Mouse (Mus musculus): ENCODE data around the gene Tanc1. TPM values are rescaled to one million over a fixed set of nuclear protein-coding genes. Genes with fewer than 3 reads are reported as not detected.
A peak's percentile ranks its signal among the peaks of the same experiment; 100 is the strongest.
"Not testable (repeated sequence)": the region's sequence is repeated elsewhere in the genome, so short reads cannot be mapped to it uniquely, and the experiment has no call there.

Tanc1 gene
- polyA plus RNA-seq, 1 experiment from 2014 or later = 27.7 TPM

GRCm38 (mm10) chr2:59843848-59844247 is 232.0 kb downstream of the Tanc1 start:
- peaks cover 38% of the 10 kb centered on the region for H3K4me1 ChIP-seq
- peaks cover 48% of the 10 kb centered on the region for H3K36me3 ChIP-seq (replicated peaks)
- WGBS = 94% methylated on average over 6 of the region's 6 CpGs
- DNase-seq (ENCODE audit: extremely low spot score, low spot score) = no peak
- no peak overlapping the region for H3K4me3 ChIP-seq
- H3K27ac ChIP-seq = no peak overlapping the region
- H3K9me3 ChIP-seq = no peaks in the 10 kb centered on the region
- peaks cover 19% of the 10 kb centered on the region; the same call in 1 of the 2 replicates for H3K27me3 ChIP-seq (ENCODE audit: poor library complexity, severe bottlenecking)

- not testable (repeated sequence) for H3K27me3 ChIP-seq (ENCODE audit: poor library complexity, severe bottlenecking); H3K36me3 ChIP-seq (replicated peaks); DNase-seq (ENCODE audit: extremely low spot score, low spot score); H3K4me3 ChIP-seq; H3K27ac ChIP-seq; H3K9me3 ChIP-seq
- H3K4me1 ChIP-seq = peaks cover 14% of the 10 kb centered on the region
- WGBS = 84% methylated on average over 5 of the region's 5 CpGs
Measured at GRCm38 (mm10) chr2:59851885-59852284, 240.0 kb downstream of the Tanc1 start.

GRCm38 (mm10) chr2:59852916-59853315 is 241.1 kb downstream of the Tanc1 start:
- Histone ChIP-seq H3K9me3 (no peaks in the 10 kb centered on the region), H3K4me1 (peaks cover 14% of the 10 kb centered on the region), H3K27me3 (ENCODE audit: poor library complexity, severe bottlenecking) (no peaks in the 10 kb centered on the region), H3K27ac (0 out of 2 replicates have a peak overlapping the region, but pooled peaks have one; percentile 21), H3K4me3 (no peak overlapping the region), H3K36me3 (replicated peaks) (peaks cover 12% of the 10 kb centered on the region)
- 86% methylated on average over 11 of the region's 11 CpGs for WGBS
- no peak for DNase-seq (ENCODE audit: extremely low spot score, low spot score)

GRCm38 (mm10) chr2:59853543-59853942 is 241.7 kb downstream of the Tanc1 start:
- Histone ChIP-seq H3K4me3 (no peak overlapping the region), H3K9me3 (no peaks in the 10 kb centered on the region), H3K27me3 (ENCODE audit: poor library complexity, severe bottlenecking) (no peaks in the 10 kb centered on the region), H3K4me1 (peaks cover 9% of the 10 kb centered on the region), H3K27ac (no peak overlapping the region), H3K36me3 (replicated peaks) (peaks cover 12% of the 10 kb centered on the region)
- 96% methylated on average over 10 of the region's 10 CpGs for WGBS
- no peak for DNase-seq (ENCODE audit: extremely low spot score, low spot score)

- peaks cover 12% of the 10 kb centered on the region for H3K36me3 ChIP-seq (replicated peaks)
- no peaks in the 10 kb centered on the region for H3K27me3 ChIP-seq (ENCODE audit: poor library complexity, severe bottlenecking)
- no peak overlapping the region for H3K4me3 ChIP-seq
- 86% methylated on average over 9 of the region's 9 CpGs for WGBS
- no peak for DNase-seq (ENCODE audit: extremely low spot score, low spot score)
- peaks cover 16% of the 10 kb centered on the region for H3K4me1 ChIP-seq
- no peak overlapping the region; the same call in 1 of the 2 replicates for H3K27ac ChIP-seq
- H3K9me3 ChIP-seq = no peaks in the 10 kb centered on the region
Measured at GRCm38 (mm10) chr2:59854363-59854762, 242.5 kb downstream of the Tanc1 start.

- peaks cover 10% of the 10 kb centered on the region for H3K4me1 ChIP-seq
Measured at GRCm38 (mm10) chr2:59862618-59863017, 250.8 kb downstream of the Tanc1 start.

GRCm38 (mm10) chr2:59870526-59870925 is 258.7 kb downstream of the Tanc1 start:
- Histone ChIP-seq H3K9me3 (no peaks in the 10 kb centered on the region), H3K4me1 (peaks cover 2% of the 10 kb centered on the region; the same call in 1 of the 2 replicates), H3K4me3 (no peak overlapping the region), H3K27ac (no peak overlapping the region), H3K36me3 (replicated peaks) (peaks cover 15% of the 10 kb centered on the region), H3K27me3 (ENCODE audit: poor library complexity, severe bottlenecking) (no peaks in the 10 kb centered on the region)
- WGBS = 91% methylated on average over 6 of the region's 6 CpGs
- no peak for DNase-seq (ENCODE audit: extremely low spot score, low spot score)

More at GRCm38 (mm10) chr2:59862618-59863017, 250.8 kb downstream of the Tanc1 start:
- H3K36me3 ChIP-seq (replicated peaks) = peaks cover 2% of the 10 kb centered on the region; the same call in 1 of the 2 replicates
- H3K27ac ChIP-seq = no peak overlapping the region
- H3K9me3 ChIP-seq = no peaks in the 10 kb centered on the region
- 93% methylated on average over 6 of the region's 6 CpGs for WGBS
- no peak overlapping the region for H3K4me3 ChIP-seq
- no peak for DNase-seq (ENCODE audit: extremely low spot score, low spot score)
- H3K27me3 ChIP-seq (ENCODE audit: poor library complexity, severe bottlenecking) = no peaks in the 10 kb centered on the region

GRCm38 (mm10) chr2:59876482-59876881 is 264.6 kb downstream of the Tanc1 start:
- Histone ChIP-seq H3K36me3 (replicated peaks) (peaks cover 28% of the 10 kb centered on the region), H3K4me1 (peaks cover 5% of the 10 kb centered on the region), H3K9me3 (peaks cover 12% of the 10 kb centered on the region; the same call in 1 of the 2 replicates), H3K4me3 (no peak overlapping the region), H3K27ac (no peak overlapping the region), H3K27me3 (ENCODE audit: poor library complexity, severe bottlenecking) (no peaks in the 10 kb centered on the region)
- 91% methylated on average over 15 of the region's 15 CpGs for WGBS
- DNase-seq (ENCODE audit: extremely low spot score, low spot score) = no peak

GRCm38 (mm10) chr2:59877335-59877734 is 265.5 kb downstream of the Tanc1 start:
- DNase-seq (ENCODE audit: extremely low spot score, low spot score) = no peak
- 94% methylated on average over 4 of the region's 4 CpGs for WGBS
- no peaks in the 10 kb centered on the region for H3K27me3 ChIP-seq (ENCODE audit: poor library complexity, severe bottlenecking)
- H3K9me3 ChIP-seq = peaks cover 12% of the 10 kb centered on the region; the same call in 1 of the 2 replicates
- H3K4me1 ChIP-seq = peaks cover 14% of the 10 kb centered on the region
- peaks cover 19% of the 10 kb centered on the region for H3K36me3 ChIP-seq (replicated peaks)
- no peak overlapping the region for H3K4me3 ChIP-seq
- H3K27ac ChIP-seq = no peak overlapping the region

GRCm38 (mm10) chr2:59878221-59878620 is 266.4 kb downstream of the Tanc1 start:
- no peaks in the 10 kb centered on the region for H3K27me3 ChIP-seq (ENCODE audit: poor library complexity, severe bottlenecking)
- H3K9me3 ChIP-seq = peaks cover 12% of the 10 kb centered on the region; the same call in 1 of the 2 replicates
- peaks cover 23% of the 10 kb centered on the region for H3K4me1 ChIP-seq
- H3K27ac ChIP-seq = no peak overlapping the region
- DNase-seq (ENCODE audit: extremely low spot score, low spot score) = no peak
- H3K36me3 ChIP-seq (replicated peaks) = peaks cover 16% of the 10 kb centered on the region
- WGBS = 80% methylated on average over 19 of the region's 19 CpGs
- no peak overlapping the region for H3K4me3 ChIP-seq

- DNase-seq (ENCODE audit: extremely low spot score, low spot score) = no peak
- 85% methylated on average over 6 of the region's 6 CpGs for WGBS
- H3K27ac ChIP-seq = peak overlapping the region; percentile 91; the same call in 1 of the 2 replicates
- peaks cover 13% of the 10 kb centered on the region for H3K36me3 ChIP-seq (replicated peaks)
- peak overlapping the region; percentile 64 for H3K4me3 ChIP-seq
- no peaks in the 10 kb centered on the region for H3K27me3 ChIP-seq (ENCODE audit: poor library complexity, severe bottlenecking)
- peaks cover 19% of the 10 kb centered on the region for H3K4me1 ChIP-seq
- H3K9me3 ChIP-seq = peaks cover 12% of the 10 kb centered on the region; the same call in 1 of the 2 replicates
Measured at GRCm38 (mm10) chr2:59881404-59881803, 269.6 kb downstream of the Tanc1 start.

- 6% methylated on average over 57 of the region's 57 CpGs for WGBS
- peak within 1 kb of the TSS; percentile 91 for H3K27ac ChIP-seq
- DNase-seq (ENCODE audit: extremely low spot score, low spot score) = peak; percentile 89
Measured at GRCm38 (mm10) chr2:59881831-59882741, 270.2 kb downstream of the Tanc1 start, which contains the start of gene Wdsub1. Gene Wdsub1 (minus strand): TSS chr2:59882591.

More at GRCm38 (mm10) chr2:59881831-59882741, 270.2 kb downstream of the Tanc1 start, which contains the start of gene Wdsub1:
- H3K27me3 ChIP-seq (ENCODE audit: poor library complexity, severe bottlenecking) = no peaks in the 10 kb centered on the region
- H3K9me3 ChIP-seq = peaks cover 12% of the 10 kb centered on the region; the same call in 1 of the 2 replicates
- peaks cover 13% of the 10 kb centered on the region for H3K36me3 ChIP-seq (replicated peaks)
- peak within 1 kb of the TSS; percentile 64 for H3K4me3 ChIP-seq
- H3K4me1 ChIP-seq = peaks cover 19% of the 10 kb centered on the region
